Mouse (Mus musculus): ENCODE measurements at regions not wholly inside any gene's neighbourhood (a gene's known extent, or its start where the extent isn't known, plus 50 kb on each side); places are given as distances from the start of the nearest gene placed in this dataset.

DNA sequence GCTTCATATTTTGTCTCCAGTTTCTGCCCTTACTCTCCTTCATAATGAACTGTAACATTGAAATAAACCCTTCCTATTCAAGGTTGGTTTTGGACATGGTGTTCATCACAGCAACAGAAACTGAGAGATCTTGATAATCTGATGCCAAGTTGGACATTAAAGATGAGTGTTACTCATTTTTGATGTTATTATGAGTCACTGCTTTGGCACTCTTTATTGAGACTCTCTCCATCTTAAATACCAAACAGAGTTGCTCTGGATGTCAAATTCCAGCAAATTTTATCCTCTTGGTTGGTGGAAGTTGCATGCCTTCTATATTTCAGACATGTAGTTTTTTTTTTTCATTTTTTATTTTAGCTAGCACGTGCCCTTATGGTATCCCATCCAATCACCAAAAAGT, 229.5 kb downstream of the Papss1 start:
- H3K4me1 ChIP-seq (ENCODE audit: control insufficient read depth, insufficient read depth, low read length) = no peaks in the 10 kb centered on the region
- TF ChIP-seq POLR2A (IDR thresholded peaks at IDR 0.05; ENCODE audit: extremely low read depth, insufficient read depth, low read length) (no peak), CTCF (IDR thresholded peaks at IDR 0.05; ENCODE audit: extremely low read depth, insufficient read depth, low read length) (no peak)
- H3K27ac ChIP-seq (ENCODE audit: insufficient read depth, low read length) = no peak overlapping the region
- no peak overlapping the region for H3K4me3 ChIP-seq (ENCODE audit: insufficient read depth, low read length)

DNA sequence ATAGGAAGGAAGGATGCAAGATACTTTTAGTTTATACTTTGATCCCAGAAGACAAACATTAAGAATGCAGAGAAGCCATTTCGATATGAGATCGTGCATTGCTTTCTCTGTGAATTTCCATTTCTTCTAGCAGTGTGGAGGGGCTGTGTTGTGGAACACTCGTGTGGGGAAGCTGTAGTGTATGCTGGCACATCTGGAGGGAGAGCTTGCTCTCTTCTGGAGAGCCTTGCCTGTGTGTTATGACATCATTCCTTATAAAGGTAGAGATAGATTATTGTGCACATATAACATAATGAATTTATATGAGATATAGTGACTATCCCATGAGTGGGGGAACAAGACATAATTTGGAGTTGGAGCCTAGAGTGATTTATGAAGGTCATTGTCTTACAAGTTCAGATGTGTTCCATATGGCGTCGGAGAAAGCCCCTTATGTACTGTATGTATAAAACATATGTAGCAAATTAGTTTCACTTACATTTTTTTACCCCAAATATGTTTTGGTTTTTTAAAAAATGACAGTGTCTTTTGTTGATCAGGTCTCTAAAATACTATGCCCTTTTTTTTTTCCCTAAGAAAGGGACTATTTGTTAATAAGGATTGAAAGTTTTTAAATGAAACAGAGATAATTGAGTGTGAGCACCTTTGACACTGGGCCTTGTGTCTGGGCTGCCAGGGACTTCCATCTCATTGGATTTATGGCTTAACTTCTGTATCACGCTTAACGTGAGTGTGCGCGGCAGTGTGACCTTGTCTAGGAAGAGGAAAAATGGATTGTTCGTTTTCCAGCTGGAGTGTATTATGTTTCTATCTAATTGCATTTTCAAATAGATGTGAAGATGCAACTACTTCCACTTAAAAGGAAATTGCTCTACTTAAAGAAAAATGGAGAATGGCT, 230.8 kb downstream of the Papss1 start:
- TF ChIP-seq CTCF (IDR thresholded peaks at IDR 0.05; ENCODE audit: extremely low read depth, insufficient read depth, low read length) (no peak), POLR2A (IDR thresholded peaks at IDR 0.05; ENCODE audit: extremely low read depth, insufficient read depth, low read length) (no peak)
- Histone ChIP-seq H3K4me1 (ENCODE audit: control insufficient read depth, insufficient read depth, low read length) (no peaks in the 10 kb centered on the region), H3K4me3 (ENCODE audit: insufficient read depth, low read length) (no peak overlapping the region), H3K27ac (ENCODE audit: insufficient read depth, low read length) (no peak overlapping the region)

DNA sequence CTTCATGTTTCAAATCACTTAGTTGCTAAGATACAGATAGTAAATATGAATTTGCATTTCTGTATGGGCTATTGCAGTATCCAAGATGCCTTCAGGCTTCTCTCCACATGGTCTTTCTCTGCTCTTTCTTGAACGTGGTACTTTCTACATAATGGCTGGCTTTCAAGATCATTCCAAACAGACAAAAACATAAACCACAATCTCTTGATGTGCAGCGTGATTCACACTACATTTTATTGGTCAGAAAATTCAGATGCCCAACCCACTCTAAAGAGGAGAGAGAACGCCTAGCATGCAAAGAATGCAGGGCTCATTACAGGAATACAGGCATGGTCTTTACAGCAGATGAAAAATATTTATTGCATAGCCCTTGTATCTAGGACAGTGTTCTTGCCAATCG, 235.2 kb downstream of the Papss1 start:
- no peak for TF ChIP-seq POLR2A (IDR thresholded peaks at IDR 0.05; ENCODE audit: extremely low read depth, insufficient read depth, low read length)
- TF ChIP-seq CTCF (IDR thresholded peaks at IDR 0.05; ENCODE audit: extremely low read depth, insufficient read depth, low read length) = no peak
- Histone ChIP-seq H3K4me1 (ENCODE audit: control insufficient read depth, insufficient read depth, low read length) (no peaks in the 10 kb centered on the region), H3K4me3 (ENCODE audit: insufficient read depth, low read length) (no peak overlapping the region), H3K27ac (ENCODE audit: insufficient read depth, low read length) (no peak overlapping the region)

DNA sequence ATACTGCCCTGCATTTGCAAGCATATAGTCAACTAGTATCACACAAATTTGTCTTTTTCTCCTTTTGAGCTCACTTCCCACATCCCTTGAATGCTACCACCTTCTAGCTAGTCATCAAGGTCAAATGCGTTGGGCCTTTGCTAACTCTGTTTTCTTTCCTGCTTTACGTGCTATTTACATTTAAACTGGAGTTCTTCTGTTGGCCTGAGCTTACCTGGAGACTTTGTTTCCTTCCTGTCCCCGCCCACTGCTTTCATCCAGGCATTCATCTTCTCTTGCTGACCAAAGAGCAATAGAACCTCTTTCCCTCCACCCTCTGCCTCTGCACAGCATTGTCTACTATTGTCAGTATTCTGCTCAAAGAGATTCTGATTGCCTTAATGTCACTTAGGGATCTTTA, 237.0 kb downstream of the Papss1 start:
- TF ChIP-seq POLR2A (IDR thresholded peaks at IDR 0.05; ENCODE audit: extremely low read depth, insufficient read depth, low read length) = no peak
- TF ChIP-seq CTCF (IDR thresholded peaks at IDR 0.05; ENCODE audit: extremely low read depth, insufficient read depth, low read length) = no peak
- no peak overlapping the region for H3K27ac ChIP-seq (ENCODE audit: insufficient read depth, low read length)
- H3K4me1 ChIP-seq (ENCODE audit: control insufficient read depth, insufficient read depth, low read length) = no peaks in the 10 kb centered on the region
- H3K4me3 ChIP-seq (ENCODE audit: insufficient read depth, low read length) = no peak overlapping the region

DNA sequence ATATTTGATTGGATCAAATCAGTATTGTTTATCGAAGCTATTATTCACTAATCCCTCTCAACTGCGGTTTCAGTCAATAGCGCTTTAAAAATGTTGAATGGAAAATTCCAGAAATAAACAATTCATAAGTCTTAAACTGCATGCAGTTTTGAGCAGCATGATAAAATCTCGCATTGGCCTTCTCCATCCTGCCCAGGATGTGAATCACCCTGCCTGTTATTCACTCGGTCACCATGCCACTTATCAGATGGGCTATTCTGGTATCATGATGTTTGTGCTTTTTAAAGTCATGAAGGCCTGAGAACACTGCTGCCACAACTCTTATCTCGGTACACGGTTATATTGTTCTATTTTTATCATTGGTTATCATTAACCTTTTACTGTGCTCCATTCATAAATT, 238.3 kb downstream of the Papss1 start:
- Histone ChIP-seq H3K27ac (ENCODE audit: insufficient read depth, low read length) (no peak overlapping the region), H3K4me1 (ENCODE audit: control insufficient read depth, insufficient read depth, low read length) (no peaks in the 10 kb centered on the region), H3K4me3 (ENCODE audit: insufficient read depth, low read length) (no peak overlapping the region)
- TF ChIP-seq POLR2A (IDR thresholded peaks at IDR 0.05; ENCODE audit: extremely low read depth, insufficient read depth, low read length) (no peak), CTCF (IDR thresholded peaks at IDR 0.05; ENCODE audit: extremely low read depth, insufficient read depth, low read length) (no peak)

DNA sequence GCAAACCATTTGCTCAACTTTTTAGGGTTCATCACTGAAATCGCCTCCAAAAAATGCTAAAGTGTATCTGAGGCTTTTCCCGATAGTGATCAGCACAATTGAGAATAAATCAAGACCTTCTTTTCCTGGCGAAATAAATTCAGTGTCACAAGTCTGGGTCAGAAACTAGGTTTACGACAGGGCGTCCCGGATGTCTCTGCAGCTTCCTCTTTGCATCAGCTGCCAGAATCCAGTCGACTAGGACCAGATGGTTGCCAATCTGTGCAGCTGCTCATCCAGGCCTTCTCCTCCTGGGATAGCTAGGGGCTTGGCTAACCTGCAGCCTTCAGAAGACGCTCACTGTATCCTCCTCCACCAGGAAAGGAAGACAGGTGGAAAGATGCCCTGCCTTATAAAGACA, 243.6 kb downstream of the Papss1 start:
- Histone ChIP-seq H3K4me3 (ENCODE audit: insufficient read depth, low read length) (no peak overlapping the region), H3K27ac (ENCODE audit: insufficient read depth, low read length) (no peak overlapping the region), H3K4me1 (ENCODE audit: control insufficient read depth, insufficient read depth, low read length) (no peaks in the 10 kb centered on the region)
- TF ChIP-seq POLR2A (IDR thresholded peaks at IDR 0.05; ENCODE audit: extremely low read depth, insufficient read depth, low read length) (no peak), CTCF (IDR thresholded peaks at IDR 0.05; ENCODE audit: extremely low read depth, insufficient read depth, low read length) (no peak)

DNA sequence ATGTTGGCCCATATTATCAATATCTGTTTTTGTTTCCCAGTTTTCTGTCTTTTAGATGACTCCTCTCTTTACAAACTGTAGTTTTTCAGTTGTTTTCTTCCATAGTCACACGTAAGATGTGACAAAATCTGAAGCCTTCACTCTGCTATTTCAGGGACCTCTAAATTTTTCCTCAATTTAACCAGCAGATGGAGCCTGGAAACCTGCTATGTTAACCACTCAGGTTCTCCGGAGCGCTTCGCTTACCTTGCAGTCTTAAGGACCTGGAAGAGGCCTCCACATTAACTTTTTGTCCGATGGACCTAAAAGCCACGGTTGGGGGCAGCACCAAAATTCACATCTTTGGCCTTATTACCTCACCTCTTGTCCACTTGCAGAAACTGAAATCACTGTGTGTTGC, 248.4 kb downstream of the Papss1 start:
- TF ChIP-seq POLR2A (IDR thresholded peaks at IDR 0.05; ENCODE audit: extremely low read depth, insufficient read depth, low read length) (no peak), CTCF (IDR thresholded peaks at IDR 0.05; ENCODE audit: extremely low read depth, insufficient read depth, low read length) (peak; percentile 39; the same call in 1 of the 2 replicates)
- H3K27ac ChIP-seq (ENCODE audit: insufficient read depth, low read length) = no peak overlapping the region
- H3K4me3 ChIP-seq (ENCODE audit: insufficient read depth, low read length) = no peak overlapping the region
- H3K4me1 ChIP-seq (ENCODE audit: control insufficient read depth, insufficient read depth, low read length) = no peaks in the 10 kb centered on the region

DNA sequence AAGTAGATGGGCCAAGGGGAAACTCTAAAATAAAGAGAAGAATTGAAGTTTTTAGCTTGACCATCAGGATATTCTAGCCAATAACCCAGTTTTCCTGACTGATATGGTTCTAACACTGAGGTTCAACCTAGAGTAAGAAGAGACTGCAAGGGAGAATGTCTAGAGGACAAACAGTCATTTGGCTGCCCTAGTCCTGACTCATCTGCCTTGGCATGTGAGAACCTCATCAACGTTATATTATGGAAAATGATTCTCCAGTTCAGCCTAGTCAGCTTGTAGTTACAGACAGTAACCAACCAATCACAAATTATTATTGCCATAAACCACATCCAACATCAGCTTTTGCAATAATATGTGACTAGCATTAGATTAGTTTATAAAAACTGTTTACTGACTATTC, 254.2 kb downstream of the Papss1 start:
- Histone ChIP-seq H3K27ac (ENCODE audit: insufficient read depth, low read length) (no peak overlapping the region), H3K4me3 (ENCODE audit: insufficient read depth, low read length) (no peak overlapping the region), H3K4me1 (ENCODE audit: control insufficient read depth, insufficient read depth, low read length) (no peaks in the 10 kb centered on the region)
- TF ChIP-seq CTCF (IDR thresholded peaks at IDR 0.05; ENCODE audit: extremely low read depth, insufficient read depth, low read length) (no peak), POLR2A (IDR thresholded peaks at IDR 0.05; ENCODE audit: extremely low read depth, insufficient read depth, low read length) (no peak)

DNA sequence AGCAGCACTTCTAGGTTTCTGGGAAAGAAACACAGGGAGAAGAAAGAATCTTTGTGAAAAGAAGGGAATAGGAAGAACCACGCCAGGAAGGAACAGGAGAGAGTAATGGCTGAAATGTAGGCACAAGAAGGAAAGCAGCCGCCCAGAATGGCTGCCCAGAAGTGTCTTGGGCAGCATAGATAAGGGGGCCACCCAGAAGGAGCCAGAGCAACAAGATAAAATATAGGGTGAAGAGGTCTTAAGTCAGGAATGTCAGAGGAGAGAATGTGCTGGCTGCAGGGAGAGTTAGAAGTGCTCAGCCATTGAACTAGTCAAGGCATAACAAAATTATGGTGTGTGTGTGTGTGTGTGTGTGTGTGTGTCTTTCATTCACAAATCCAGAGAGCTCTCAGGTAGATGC, 227.7 kb upstream of the Dkk2 start:
- no peak overlapping the region for H3K27ac ChIP-seq (ENCODE audit: insufficient read depth, low read length)
- no peak overlapping the region for H3K4me3 ChIP-seq (ENCODE audit: insufficient read depth, low read length)
- no peak for TF ChIP-seq POLR2A (IDR thresholded peaks at IDR 0.05; ENCODE audit: extremely low read depth, insufficient read depth, low read length)
- no peak for TF ChIP-seq CTCF (IDR thresholded peaks at IDR 0.05; ENCODE audit: extremely low read depth, insufficient read depth, low read length)
- no peaks in the 10 kb centered on the region for H3K4me1 ChIP-seq (ENCODE audit: control insufficient read depth, insufficient read depth, low read length)

DNA sequence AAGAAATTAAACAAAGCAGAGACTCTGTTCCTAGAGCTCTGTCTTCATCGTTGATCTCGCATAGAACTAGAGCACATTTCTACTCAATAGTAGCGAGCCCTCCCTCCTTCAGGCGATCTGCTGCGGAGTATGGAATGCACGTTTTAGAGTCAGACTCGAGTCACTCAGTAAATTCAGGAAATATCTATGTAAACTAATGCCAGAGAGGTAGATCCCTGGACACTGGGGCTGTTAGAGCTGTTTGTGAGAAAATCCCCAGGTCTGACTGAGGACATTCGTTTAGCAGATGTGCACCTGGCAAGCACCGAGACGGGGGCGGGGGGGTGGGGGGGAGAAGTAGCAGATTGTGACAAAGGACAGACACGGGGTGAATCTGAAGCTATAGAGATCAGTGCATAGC, 226.0 kb upstream of the Dkk2 start:
- no peak overlapping the region for H3K4me3 ChIP-seq (ENCODE audit: insufficient read depth, low read length)
- H3K27ac ChIP-seq (ENCODE audit: insufficient read depth, low read length) = no peak overlapping the region
- TF ChIP-seq POLR2A (IDR thresholded peaks at IDR 0.05; ENCODE audit: extremely low read depth, insufficient read depth, low read length) (no peak), CTCF (IDR thresholded peaks at IDR 0.05; ENCODE audit: extremely low read depth, insufficient read depth, low read length) (no peak)

More for the DNA sequence above, 226.0 kb upstream of the Dkk2 start:
- no peaks in the 10 kb centered on the region for H3K4me1 ChIP-seq (ENCODE audit: control insufficient read depth, insufficient read depth, low read length)
